10 mouse cellular contexts compared by ENCODE assay signal in genomic region chr8:104032179-104032578, GRCm38 (mm10).
DNase-seq lines count a peak whose midpoint lies in the region; ATAC-seq lines count a peak whose summit lies in the region.
"Had no signal": no experiment of that assay in that cellular context is flagged by ENCODE, and none has a peak within 500 bp of the region (broad histone marks: within the 10 kb centered on the region; RNA-seq: fewer than 3 reads in every experiment).

No protein-coding gene starts in this region.

- no peak overlapping the region for H3K27ac ChIP-seq in kidney, embryonic 14.5 days (ENCODE audit: low read depth, low read length)
- H3K27ac ChIP-seq: liver, embryonic 15.5 days had no signal

- H3K4me3 ChIP-seq in kidney, embryonic 14.5 days (ENCODE audit: low read length) = no peak overlapping the region
- H3K4me3 ChIP-seq: liver, embryonic 15.5 days had no signal

- WGBS in kidney, embryonic 14.5 days = 91% methylated on average over 2 of the region's 2 CpGs

- H3K9me3 ChIP-seq in kidney, embryonic 14.5 days (ENCODE audit: control insufficient read depth, low read length) = peaks cover 16% of the 10 kb centered on the region
- H3K9me3 ChIP-seq: liver, embryonic 15.5 days had no signal

- ATAC-seq in kidney, embryonic 14.5 days (ENCODE audit: low FRiP score, low TSS enrichment) = no peak
- ATAC-seq in granulocyte monocyte progenitor cell, adult 5-6 weeks (replicated peaks; ENCODE audit: poor library complexity, severe bottlenecking) = peak; percentile 38; the same call in 1 of the 2 replicates
- ATAC-seq in monocyte, adult 5-6 weeks (replicated peaks; ENCODE audit: insufficient number of reproducible peaks, low FRiP score, low TSS enrichment, poor library complexity, severe bottlenecking) = no peak

- H3K27me3 ChIP-seq in kidney, embryonic 14.5 days (ENCODE audit: control insufficient read depth, insufficient read depth, low read length) = no peaks in the 10 kb centered on the region
- H3K27me3 ChIP-seq: liver, embryonic 15.5 days had no signal

- DNase-seq in kidney, adult 18-20 months = peak; percentile 12
- DNase-seq in thymus, postnatal 0 days (ENCODE audit: low spot score) = peak; percentile 51
- DNase-seq in thymus, postnatal 36 days = no peak
- DNase-seq in natural killer cell, adult 2 months (ENCODE audit: low spot score in 2 of 2) = no peak
- no peak for DNase-seq in right cerebral cortex, postnatal 36 days (ENCODE audit: low spot score in 2 of 2)
- DNase-seq: adrenal gland, postnatal 14 days had no signal

- H3K36me3 ChIP-seq in kidney, embryonic 14.5 days (ENCODE audit: control insufficient read depth, insufficient read depth, low read length) = no peaks in the 10 kb centered on the region
- H3K36me3 ChIP-seq: liver, embryonic 15.5 days had no signal

- H3K4me1 ChIP-seq in kidney, embryonic 14.5 days (ENCODE audit: control insufficient read depth, insufficient read depth, low read length) = no peaks in the 10 kb centered on the region
- H3K4me1 ChIP-seq: liver, embryonic 15.5 days had no signal

- no peak overlapping the region for H3K4me2 ChIP-seq in kidney, embryonic 14.5 days (replicated peaks; ENCODE audit: low read depth, low read length)
- H3K4me2 ChIP-seq: liver, embryonic 15.5 days had no signal

- H3K9ac ChIP-seq in kidney, embryonic 14.5 days (ENCODE audit: low read depth, low read length) = no peak overlapping the region
- H3K9ac ChIP-seq: liver, embryonic 15.5 days had no signal

Comparison
In these comparisons a context has a peak if more than half of its experiments do, and no peak if none do; other contexts are left out.
1. DNase-seq: peak in kidney, adult 18-20 months (single experiment) and thymus, postnatal 0 days (single experiment); none in thymus, postnatal 36 days (0 of 2), natural killer cell, adult 2 months (0 of 2) and right cerebral cortex, postnatal 36 days (0 of 2).